Mouse (Mus musculus) lung, adult 2 months (tissue): ENCODE measurements around the gene Map3k7cl. TPM values are rescaled to one million over a fixed set of nuclear protein-coding genes. Genes with fewer than 3 reads are reported as not detected.

Experiments used
- DNase-seq: peaks from one replicate; pipeline ENCODE4 v3.0.0; 2022
- H3K4me1 ChIP-seq: fragments of 200-500 bp; 2 replicates; pipeline ENCODE4 v1.6.1; 2011; ENCODE audit warnings: low read length; ENCODE audit not compliant: control insufficient read depth, insufficient read depth
- H3K4me3 ChIP-seq: fragments of 200-500 bp; replicated peaks from 2 replicates; pipeline ENCODE3; 2011; ENCODE audit warnings: low read depth, mild to moderate bottlenecking, control low read depth, low read length; ENCODE audit errors: extremely low read depth
- CTCF ChIP-seq: fragments of 200-500 bp; IDR thresholded peaks from 2 replicates; pipeline ENCODE4 v1.5.1; 2011; ENCODE audit warnings: mild to moderate bottlenecking, low read length, control low read depth; ENCODE audit not compliant: insufficient read depth
- POLR2A ChIP-seq: fragments of 200-500 bp; IDR thresholded peaks from 2 replicates; pipeline ENCODE4 v1.6.1; 2011; ENCODE audit warnings: low read depth, mild to moderate bottlenecking, control low read depth, low read length, borderline replicate concordance; ENCODE audit errors: extremely low read depth
- WGBS: fragments of 180-500 bp; shearing (Covaris S2); methylation state at CpG from one replicate; pipeline ENCODE4 v1.1.7; 2018; 5-methylcytosine and 5-hydroxymethylcytosine counted together
- polyA plus RNA-seq: library from polyadenylated mRNA; depleted of rRNA; stranded (reverse); fragments of >200 nt; gene quantifications from 2 replicates; pipeline ENCODE4 v1.2.3, GENCODE M21; 2012; rRNA removed

Gene Map3k7cl
- polyA plus RNA-seq, 1 experiment: 2.6 TPM

GRCm38 (mm10) chr16:87635213-87635755 is 82.2 kb downstream of the Map3k7cl start:
- no peak for TF ChIP-seq POLR2A
- WGBS: 81% methylated on average over 6 of the region's 6 CpGs
- Histone ChIP-seq H3K4me1 (no peaks in the 10 kb centered on the region), H3K4me3 (no peak overlapping the region)
- DNase-seq: no peak

- H3K4me3 ChIP-seq: no peak overlapping the region
- 43% methylated on average over 4 of the region's 4 CpGs for WGBS
- TF ChIP-seq CTCF (no peak), POLR2A (no peak)
- no peaks in the 10 kb centered on the region for H3K4me1 ChIP-seq
- DNase-seq: no peak
These were observed 82.7 kb downstream of the Map3k7cl start for GRCm38 (mm10) chr16:87635841-87636240.

GRCm38 (mm10) chr16:87638098-87638497 is 85.0 kb downstream of the Map3k7cl start:
- 57% methylated on average over 1 of the region's 1 CpGs for WGBS
- DNase-seq: no peak
- H3K4me3 ChIP-seq: no peak overlapping the region
- H3K4me1 ChIP-seq: no peaks in the 10 kb centered on the region
- TF ChIP-seq POLR2A (no peak), CTCF (no peak)

GRCm38 (mm10) chr16:87642234-87642633 is 89.1 kb downstream of the Map3k7cl start:
- TF ChIP-seq CTCF: no peak
- no peak for DNase-seq
- WGBS: 92% methylated on average over 7 of the region's 7 CpGs
- Histone ChIP-seq H3K4me1 (no peaks in the 10 kb centered on the region), H3K4me3 (no peak overlapping the region)

- no peak for TF ChIP-seq POLR2A
- TF ChIP-seq CTCF: no peak
- Histone ChIP-seq H3K4me3 (no peak overlapping the region), H3K4me1 (no peaks in the 10 kb centered on the region)
- DNase-seq: no peak
- 47% methylated on average over 14 of the region's 14 CpGs for WGBS
These were observed 91.1 kb downstream of the Map3k7cl start for GRCm38 (mm10) chr16:87644111-87644770.

Other genes with a start within 250 kb of the Map3k7cl start
- 6.2 and 6.7 TPM in 2 replicates for gene N6amt1, start 199.1 kb upstream of the Map3k7cl start, polyA plus RNA-seq
- 3.8 and 6.3 TPM in 2 replicates for gene Ltn1, start 120.7 kb upstream of the Map3k7cl start, polyA plus RNA-seq
- gene Rwdd2b, start 112.8 kb upstream of the Map3k7cl start, polyA plus RNA-seq: 1.9 and 3.4 TPM in 2 replicates
- gene Usp16, start 98.6 kb upstream of the Map3k7cl start, polyA plus RNA-seq: 13.9 and 19.0 TPM in 2 replicates
- 13.8 and 23.5 TPM in 2 replicates for gene Cct8, start 57.5 kb upstream of the Map3k7cl start, polyA plus RNA-seq
- 16.2 and 19.3 TPM in 2 replicates for gene Bach1, start 145.6 kb downstream of the Map3k7cl start, polyA plus RNA-seq